Mouse (Mus musculus) intestine, embryonic 16.5 days (tissue): ENCODE results near the gene Rfx5. TPM values are rescaled to one million over a fixed set of nuclear protein-coding genes. Genes with fewer than 3 reads are reported as not detected.
A peak's percentile ranks its signal among the peaks of the same experiment; 100 is the strongest.
"Not testable (repeated sequence)": the region's sequence is repeated elsewhere in the genome, so short reads cannot be mapped to it uniquely, and the experiment has no call there.

Source experiments
- ATAC-seq: fragments of 200-750 bp; cut with Nextera tagmentation; 2 replicates; pipeline ENCODE4 v1.8.0; 2017; ENCODE audit warnings: moderate TSS enrichment, moderate library complexity
- H3K27ac ChIP-seq: fragments of 300-500 bp; sonication (generic); 2 replicates; pipeline ENCODE4 v1.5.1; 2014; ENCODE audit warnings: mild to moderate bottlenecking, low read length
- H3K27me3 ChIP-seq: fragments of 300-500 bp; sonication (generic); replicated peaks from 2 replicates; pipeline ENCODE4 v1.6.1; 2014; ENCODE audit warnings: low read length, control low read depth, mixed read lengths; ENCODE audit not compliant: control insufficient read depth, insufficient read depth
- H3K36me3 ChIP-seq: fragments of 300-500 bp; sonication (generic); 2 replicates; pipeline ENCODE4 v1.6.1; 2014; ENCODE audit warnings: low read length, control low read depth; ENCODE audit not compliant: control insufficient read depth, insufficient read depth
- H3K4me1 ChIP-seq: fragments of 300-500 bp; sonication (generic); 2 replicates; pipeline ENCODE4 v1.6.1; 2014; ENCODE audit warnings: low read length, control low read depth, mixed read lengths; ENCODE audit not compliant: control insufficient read depth, insufficient read depth
- H3K4me2 ChIP-seq: fragments of 300-500 bp; sonication (generic); 2 replicates; pipeline ENCODE4 v1.6.1; 2014; ENCODE audit warnings: low read depth, low read length, control low read depth
- H3K4me3 ChIP-seq: fragments of 300-500 bp; sonication (generic); 2 replicates; pipeline ENCODE4 v1.5.1; 2014; ENCODE audit warnings: mild to moderate bottlenecking, low read length
- H3K9ac ChIP-seq: fragments of 300-500 bp; sonication (generic); 2 replicates; pipeline ENCODE4 v1.6.1; 2014; ENCODE audit warnings: low read depth, low read length
- H3K9me3 ChIP-seq: fragments of 300-500 bp; sonication (generic); 2 replicates; pipeline ENCODE4 v1.6.1; 2016; ENCODE audit warnings: low read length, control low read depth; ENCODE audit not compliant: control insufficient read depth
- WGBS: fragments of 180-500 bp; shearing (Covaris S2); extraction: QIAGEN DNeasy Blood & Tissue Kit; methylation state at CpG from one replicate; pipeline ENCODE4 v1.1.7; 2014; 5-methylcytosine and 5-hydroxymethylcytosine counted together
- polyA plus RNA-seq: library from polyadenylated mRNA; unstranded; fragments of >200 nt; fragmentation: Nextera tagmentation; extraction: Ambion mirVana; gene quantifications from 2 replicates; pipeline ENCODE4 v1.2.1, GENCODE M21; 2015

Gene Rfx5
- polyA plus RNA-seq = 4.3 and 5.1 TPM in 2 replicates

DNA sequence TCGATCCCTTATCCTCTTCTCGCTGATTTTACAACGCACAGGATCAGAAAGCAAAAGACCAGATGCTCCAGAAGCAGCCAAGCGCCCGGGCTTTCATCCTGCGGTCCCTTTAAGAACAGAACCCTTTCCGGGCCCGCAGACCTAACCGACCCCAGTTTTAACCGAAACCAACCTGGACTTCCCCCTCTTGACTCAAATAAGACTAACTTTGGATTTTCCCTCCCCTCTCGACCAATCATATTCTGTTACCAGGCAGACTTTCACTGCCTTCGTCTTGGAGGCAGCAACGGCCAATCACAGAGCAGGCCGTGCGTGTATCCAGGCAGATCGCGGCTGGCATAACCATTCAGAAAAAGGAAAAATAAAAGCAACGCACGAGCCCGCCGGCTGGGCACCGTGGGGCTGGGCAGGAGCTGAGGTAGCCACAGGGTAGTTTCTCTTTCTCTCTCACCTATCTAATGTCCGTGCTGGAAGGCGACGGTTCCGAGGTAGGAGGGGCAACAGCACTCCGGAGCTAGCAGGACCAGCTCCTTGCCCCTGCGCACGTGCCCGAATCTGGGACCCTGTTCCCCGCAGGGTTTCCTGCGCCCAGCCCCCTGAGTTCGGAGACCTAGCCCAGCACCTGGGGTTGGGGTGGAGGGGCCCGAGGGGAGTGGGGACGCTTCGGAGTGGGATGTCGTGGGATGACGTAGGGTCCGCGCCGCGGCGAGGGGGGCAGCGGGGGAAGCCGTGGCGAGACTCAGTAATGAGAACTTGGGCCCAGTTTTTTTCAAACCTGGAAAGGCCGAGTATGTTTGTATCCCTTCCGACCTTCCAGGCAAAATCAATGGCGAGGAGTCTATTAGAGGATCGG is at the start of gene Rfx5:
Gene Rfx5 (plus strand): TSS at position 312 of the 853 bp plus-strand sequence.
- Histone ChIP-seq H3K4me2 (peak within 1 kb of the TSS; percentile 69), H3K4me3 (peak within 1 kb of the TSS; percentile 88), H3K27ac (peak within 1 kb of the TSS; percentile 94), H3K36me3 (peaks cover 13% of the 10 kb centered on the region), H3K9me3 (no peaks in the 10 kb centered on the region), H3K27me3 (no peaks in the 10 kb centered on the region), H3K4me1 (peaks cover 11% of the 10 kb centered on the region; the same call in 1 of the 2 replicates), H3K9ac (peak within 1 kb of the TSS; percentile 93)
- ATAC-seq = peak; percentile 96
- WGBS = under 1% methylated on average over 50 of the region's 50 CpGs

DNA sequence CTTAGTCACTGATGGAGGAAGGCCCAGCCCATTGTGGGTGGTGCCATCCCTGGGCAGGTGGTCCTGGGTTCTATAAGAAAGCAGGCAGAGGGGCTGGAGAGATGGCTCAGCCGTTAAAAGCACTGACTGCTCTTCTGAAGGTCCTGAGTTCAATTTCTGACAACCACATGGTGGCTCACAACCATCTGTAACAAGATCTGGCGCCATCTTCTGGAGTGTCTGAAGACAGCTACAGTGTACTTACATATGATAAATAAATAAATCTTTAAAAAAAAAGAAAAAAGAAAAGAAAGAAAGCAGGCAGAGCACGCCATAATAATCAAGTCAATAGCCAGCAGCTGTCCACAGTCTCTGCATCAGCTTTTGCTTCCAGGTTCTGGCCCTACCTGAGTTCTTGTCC is 49.1 kb upstream of the Rfx5 start:
- WGBS = 56% methylated on average over 3 of the region's 3 CpGs
- not testable (repeated sequence) for H3K9me3 ChIP-seq, H3K4me1 ChIP-seq, H3K36me3 ChIP-seq, ATAC-seq, H3K4me2 ChIP-seq, H3K9ac ChIP-seq, H3K4me3 ChIP-seq, H3K27me3 ChIP-seq, H3K27ac ChIP-seq

DNA sequence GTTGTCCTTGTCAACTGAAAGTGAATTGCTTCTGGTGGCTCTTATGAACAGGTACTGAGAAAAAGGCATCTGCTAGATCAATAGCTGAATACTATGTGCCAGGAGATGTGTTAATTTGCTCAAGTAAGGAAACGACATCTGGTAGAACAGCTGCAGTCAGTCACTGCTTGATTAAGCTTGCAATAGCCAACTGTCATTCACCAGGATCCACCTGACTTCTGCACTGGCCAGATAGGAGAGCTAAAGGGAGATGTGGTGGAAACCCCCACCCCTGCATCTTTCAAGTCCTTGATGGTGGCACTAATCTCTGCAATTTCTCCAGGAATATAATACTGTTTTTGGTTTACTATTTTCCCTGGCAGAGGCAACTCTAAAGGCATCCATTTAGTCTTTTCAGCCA is 47.4 kb upstream of the Rfx5 start:
- Histone ChIP-seq H3K9me3 (no peaks in the 10 kb centered on the region; the same call in 1 of the 2 replicates), H3K4me1 (no peaks in the 10 kb centered on the region), H3K36me3 (no peaks in the 10 kb centered on the region), H3K27me3 (no peaks in the 10 kb centered on the region), H3K4me3 (no peak overlapping the region), H3K4me2 (no peak overlapping the region), H3K9ac (no peak overlapping the region), H3K27ac (no peak overlapping the region)
- no peak for ATAC-seq
- 33% methylated on average over 1 of the region's 1 CpGs for WGBS

DNA sequence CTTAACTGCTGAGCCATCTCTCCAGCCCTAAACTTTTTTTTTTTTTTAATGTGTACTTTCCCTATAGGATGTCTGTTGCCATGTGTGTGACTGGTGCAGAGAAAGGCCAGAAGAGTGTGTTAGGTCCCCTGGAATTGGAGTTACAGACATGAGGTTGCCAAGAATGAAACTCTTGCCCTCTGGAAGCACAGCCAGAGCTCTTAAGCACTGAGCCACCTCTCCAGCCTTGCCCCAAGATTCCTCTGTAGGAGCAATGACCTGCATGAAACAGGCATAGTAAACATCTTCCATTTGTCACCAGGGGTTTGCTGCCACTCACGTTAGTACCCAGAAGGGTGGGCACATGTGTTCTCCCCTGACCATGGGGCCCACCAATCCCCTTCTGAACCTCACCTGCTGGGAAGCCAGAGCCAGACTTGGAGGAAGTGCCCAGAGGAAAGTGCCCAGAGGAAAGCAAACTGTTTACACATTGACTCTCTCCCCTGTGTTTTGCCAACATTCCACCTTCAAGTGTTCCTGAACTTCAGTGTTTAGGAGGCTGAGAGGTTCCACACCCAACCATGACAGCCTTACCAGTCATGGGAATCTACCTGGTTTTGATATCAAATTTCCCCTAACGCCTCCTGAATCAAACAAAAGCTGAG is 42.7 kb upstream of the Rfx5 start:
- no peak overlapping the region for H3K4me2 ChIP-seq
- ATAC-seq = no peak
- H3K9me3 ChIP-seq = no peaks in the 10 kb centered on the region; the same call in 1 of the 2 replicates
- 59% methylated on average over 2 of the region's 2 CpGs for WGBS
- no peak overlapping the region for H3K9ac ChIP-seq
- no peaks in the 10 kb centered on the region for H3K27me3 ChIP-seq
- no peak overlapping the region for H3K4me3 ChIP-seq
- no peak overlapping the region for H3K27ac ChIP-seq
- H3K36me3 ChIP-seq = no peaks in the 10 kb centered on the region
- H3K4me1 ChIP-seq = no peaks in the 10 kb centered on the region

DNA sequence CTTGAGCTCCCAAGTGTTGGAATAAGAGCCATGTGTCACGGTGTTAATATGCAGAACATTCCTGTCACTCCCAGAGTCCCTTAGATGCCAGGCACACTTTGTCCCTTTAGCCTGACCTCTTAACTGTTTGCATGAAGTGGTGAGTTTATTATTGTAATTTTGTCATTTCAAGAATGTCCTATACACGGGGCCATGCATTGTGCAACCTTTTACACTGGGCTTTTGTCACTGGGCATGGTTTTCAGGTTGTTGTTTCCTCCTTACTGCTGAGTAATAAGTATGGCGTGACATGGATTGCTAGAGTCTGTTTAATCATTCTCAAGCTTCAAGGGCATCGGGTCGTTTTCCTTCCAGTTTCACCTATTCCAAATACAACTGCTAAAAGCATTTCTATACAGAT is 40.1 kb upstream of the Rfx5 start:
- Histone ChIP-seq H3K9me3 (no peaks in the 10 kb centered on the region), H3K27me3 (no peaks in the 10 kb centered on the region), H3K36me3 (no peaks in the 10 kb centered on the region), H3K4me3 (no peak overlapping the region), H3K4me2 (0 out of 2 replicates have a peak overlapping the region, but pooled peaks have one; percentile 11), H3K27ac (peak overlapping the region; percentile 90), H3K9ac (no peak overlapping the region), H3K4me1 (peaks cover 4% of the 10 kb centered on the region; the same call in 1 of the 2 replicates)
- ATAC-seq = peak; percentile 89
- 42% methylated on average over 5 of the region's 5 CpGs for WGBS

DNA sequence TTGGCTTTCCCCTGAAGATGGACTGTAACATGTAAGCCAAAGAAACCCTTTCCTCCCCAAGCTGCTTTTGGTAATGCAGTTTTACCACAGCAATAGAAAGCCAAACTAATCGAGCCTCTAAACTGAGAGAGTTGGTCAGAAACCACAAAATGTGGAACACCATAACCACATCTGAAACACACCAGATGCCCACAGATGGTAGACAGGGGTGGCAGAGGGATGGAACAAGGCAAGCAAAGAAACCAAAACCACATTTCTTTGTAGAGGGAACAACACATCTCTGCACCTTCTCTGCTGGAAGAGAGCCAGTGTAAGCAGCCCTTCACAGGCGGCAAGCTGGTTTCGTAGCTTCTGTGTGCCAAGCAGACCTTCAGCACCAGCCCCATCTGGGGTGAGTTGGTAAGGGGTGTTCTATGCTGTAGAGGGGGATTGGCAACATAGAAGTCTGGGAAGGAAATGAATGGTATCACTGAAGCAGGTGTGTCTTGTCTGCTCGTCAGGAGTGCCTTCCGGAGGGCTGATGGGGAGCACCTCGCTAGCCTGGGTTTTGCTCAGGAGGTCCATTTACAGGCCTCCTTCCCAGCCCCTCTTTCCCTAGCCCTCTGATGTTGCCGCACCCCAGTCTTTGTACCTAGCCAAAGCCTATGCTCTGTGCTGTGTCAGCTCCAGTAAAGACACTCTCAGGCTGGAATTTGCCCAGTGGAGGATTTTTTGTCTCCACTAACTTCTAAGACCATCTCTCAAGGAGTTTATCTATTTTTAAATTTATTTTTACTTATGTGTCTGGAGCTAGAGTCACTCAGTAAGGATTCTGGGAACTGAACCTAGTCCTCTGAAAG is 37.8 kb upstream of the Rfx5 start:
- ATAC-seq = no peak
- H3K9me3 ChIP-seq = no peaks in the 10 kb centered on the region
- no peak overlapping the region for H3K4me2 ChIP-seq
- WGBS = 76% methylated on average over 7 of the region's 7 CpGs
- H3K4me1 ChIP-seq = peaks cover 4% of the 10 kb centered on the region; the same call in 1 of the 2 replicates
- H3K36me3 ChIP-seq = no peaks in the 10 kb centered on the region
- no peak overlapping the region for H3K9ac ChIP-seq
- H3K27me3 ChIP-seq = no peaks in the 10 kb centered on the region
- no peak overlapping the region for H3K4me3 ChIP-seq
- no peak overlapping the region for H3K27ac ChIP-seq

DNA sequence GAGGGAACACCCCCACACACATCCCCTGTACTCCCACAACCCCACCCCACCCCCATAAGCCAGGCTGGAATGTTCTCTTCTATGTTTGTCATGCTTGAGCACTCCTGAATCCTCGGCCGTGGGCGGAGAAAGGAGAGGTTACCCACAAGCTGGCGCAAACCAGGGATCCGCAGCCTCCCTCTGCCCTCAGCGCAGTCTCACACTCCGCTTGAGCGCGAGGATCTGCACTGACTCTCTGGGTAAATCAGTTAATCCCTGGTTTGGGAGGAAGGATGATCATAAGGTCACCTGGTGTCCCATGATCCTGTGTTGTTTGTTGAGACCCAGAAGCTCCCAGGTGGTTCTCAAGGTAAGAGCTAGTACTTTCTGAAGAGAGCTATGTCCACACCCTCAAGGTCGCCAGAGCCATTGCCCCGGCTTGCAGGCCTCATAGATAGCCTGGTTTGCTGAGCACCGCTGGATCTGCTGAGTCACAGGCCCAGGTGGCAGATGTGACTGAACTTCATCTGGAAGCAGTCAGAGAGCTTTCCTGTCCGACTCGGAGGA is 36.0 kb upstream of the Rfx5 start:
- H3K9ac ChIP-seq = no peak overlapping the region
- 62% methylated on average over 14 of the region's 14 CpGs for WGBS
- H3K27me3 ChIP-seq = no peaks in the 10 kb centered on the region
- peak; percentile 34; the same call in 1 of the 2 replicates for ATAC-seq
- no peaks in the 10 kb centered on the region for H3K9me3 ChIP-seq
- H3K27ac ChIP-seq = peak overlapping the region; percentile 39; the same call in 1 of the 2 replicates
- peaks cover 4% of the 10 kb centered on the region; the same call in 1 of the 2 replicates for H3K4me1 ChIP-seq
- H3K4me3 ChIP-seq = no peak overlapping the region
- no peaks in the 10 kb centered on the region for H3K36me3 ChIP-seq
- no peak overlapping the region for H3K4me2 ChIP-seq

DNA sequence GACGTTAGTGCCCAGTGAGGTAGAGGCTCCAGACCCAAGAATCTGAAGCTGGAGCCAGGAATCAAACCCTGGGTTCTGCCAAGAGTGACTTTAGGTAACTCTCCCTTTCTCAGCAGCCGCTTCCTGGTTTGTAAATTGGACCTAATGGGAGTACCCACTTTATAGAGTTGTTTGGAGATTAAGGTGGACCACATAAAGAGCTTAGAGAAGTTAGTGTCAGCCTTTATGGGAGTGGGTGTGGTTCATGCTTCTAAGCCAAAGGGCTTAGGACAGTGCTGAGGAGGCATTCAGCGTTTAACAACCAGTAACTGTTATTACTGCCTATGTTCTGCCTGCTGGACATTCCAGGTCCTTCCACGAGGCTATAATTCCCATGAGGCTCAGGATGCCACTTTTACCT is 35.0 kb upstream of the Rfx5 start:
- no peak overlapping the region for H3K27ac ChIP-seq
- no peaks in the 10 kb centered on the region for H3K36me3 ChIP-seq

More for the DNA sequence above, 35.0 kb upstream of the Rfx5 start:
- no peak overlapping the region for H3K4me2 ChIP-seq
- peaks cover 4% of the 10 kb centered on the region; the same call in 1 of the 2 replicates for H3K4me1 ChIP-seq
- ATAC-seq = peak; percentile 33; the same call in 1 of the 2 replicates
- no peaks in the 10 kb centered on the region for H3K9me3 ChIP-seq
- no peak overlapping the region for H3K4me3 ChIP-seq
- 58% methylated on average over 4 of the region's 4 CpGs for WGBS
- H3K27me3 ChIP-seq = no peaks in the 10 kb centered on the region
- H3K9ac ChIP-seq = no peak overlapping the region
